ENCODE assay signal across 11 mouse cellular contexts in genomic region chr1:91564004-91564403, GRCm38 (mm10). TPM values are rescaled to one million over a fixed set of nuclear protein-coding genes. Genes with fewer than 3 reads are reported as not detected.
DNase-seq lines count a peak whose midpoint lies in the region; ATAC-seq and TF ChIP-seq lines count a peak whose summit lies in the region.
"Had no signal": no experiment of that assay in that cellular context is flagged by ENCODE, and none has a peak within 500 bp of the region (broad histone marks: within the 10 kb centered on the region; RNA-seq: fewer than 3 reads in every experiment).

No protein-coding gene starts in this region.

- H3K27me3 ChIP-seq in forebrain, postnatal 0 days (ENCODE audit: insufficient read depth, low read length): no peaks in the 10 kb centered on the region
- H3K27me3 ChIP-seq in forebrain, embryonic 16.5 days (replicated peaks; ENCODE audit: control insufficient read depth, insufficient read depth, low read length): no peaks in the 10 kb centered on the region
- no peaks in the 10 kb centered on the region for H3K27me3 ChIP-seq in midbrain, postnatal 0 days (ENCODE audit: insufficient read depth, low read length)
- H3K27me3 ChIP-seq in midbrain, embryonic 15.5 days (replicated peaks): no peaks in the 10 kb centered on the region
- no peaks in the 10 kb centered on the region for H3K27me3 ChIP-seq in liver, adult 2 months (ENCODE audit: control insufficient read depth, insufficient read depth, low read length)
- H3K27me3 ChIP-seq: midbrain, embryonic 13.5 days had no signal

- intact Hi-C loops in left cerebral cortex, postnatal 14 days (cut with DNase I): no loop called here

- no peaks in the 10 kb centered on the region for H3K36me3 ChIP-seq in forebrain, postnatal 0 days (ENCODE audit: insufficient read depth)
- H3K36me3 ChIP-seq in forebrain, embryonic 16.5 days (ENCODE audit: control insufficient read depth, insufficient read depth): 0 out of 2 replicates have a peak, but pooled peaks cover 4% of the 10 kb centered on the region
- H3K36me3 ChIP-seq in midbrain, postnatal 0 days (ENCODE audit: insufficient read depth, low read length): no peaks in the 10 kb centered on the region; the same call in 1 of the 2 replicates
- H3K36me3 ChIP-seq in midbrain, embryonic 15.5 days (replicated peaks): no peaks in the 10 kb centered on the region
- no peaks in the 10 kb centered on the region for H3K36me3 ChIP-seq in liver, adult 2 months (ENCODE audit: control insufficient read depth, insufficient read depth, low read length)

- no peak for TF ChIP-seq POLR2A in liver, adult 2 months (IDR thresholded peaks at IDR 0.05; ENCODE audit: extremely low read depth, insufficient read depth, low read length)

- H3K79me2 ChIP-seq in liver, adult 2 months (ENCODE audit: control insufficient read depth, insufficient read depth, low read length): no peaks in the 10 kb centered on the region

- TF ChIP-seq CTCF in forebrain, postnatal 0 days (IDR thresholded peaks at IDR 0.05; ENCODE audit: low read depth): peak; percentile 35
- TF ChIP-seq CTCF in midbrain, postnatal 0 days (IDR thresholded peaks at IDR 0.05): peak; percentile 65
- TF ChIP-seq CTCF in liver, adult 2 months (IDR thresholded peaks at IDR 0.05; ENCODE audit: low read depth, low read length): peak; percentile 47

- H3K27ac ChIP-seq in forebrain, postnatal 0 days (ENCODE audit: low read depth, low read length): no peak overlapping the region
- no peak overlapping the region for H3K27ac ChIP-seq in forebrain, embryonic 16.5 days (ENCODE audit: low read length)
- H3K27ac ChIP-seq in midbrain, postnatal 0 days (ENCODE audit: low read depth, low read length): no peak overlapping the region
- H3K27ac ChIP-seq in midbrain, embryonic 15.5 days: no peak overlapping the region
- no peak overlapping the region for H3K27ac ChIP-seq in liver, adult 2 months (replicated peaks; ENCODE audit: insufficient read depth, low read depth, low read length)
- H3K27ac ChIP-seq: midbrain, embryonic 13.5 days had no signal

- WGBS in forebrain, postnatal 0 days: 68% methylated on average over 3 of the region's 3 CpGs
- 82% methylated on average over 3 of the region's 3 CpGs for WGBS in forebrain, embryonic 16.5 days
- WGBS in midbrain, postnatal 0 days: 70% methylated on average over 3 of the region's 3 CpGs
- WGBS in midbrain, embryonic 15.5 days: 82% methylated on average over 3 of the region's 3 CpGs
- WGBS in liver, adult 2 months: 58% methylated on average over 3 of the region's 3 CpGs

- H3K4me1 ChIP-seq in forebrain, postnatal 0 days (ENCODE audit: insufficient read depth): no peaks in the 10 kb centered on the region
- no peaks in the 10 kb centered on the region for H3K4me1 ChIP-seq in forebrain, embryonic 16.5 days (replicated peaks; ENCODE audit: control insufficient read depth, insufficient read depth, low read length)
- no peaks in the 10 kb centered on the region for H3K4me1 ChIP-seq in midbrain, postnatal 0 days (ENCODE audit: insufficient read depth, low read length)
- H3K4me1 ChIP-seq in midbrain, embryonic 15.5 days: no peaks in the 10 kb centered on the region
- no peaks in the 10 kb centered on the region for H3K4me1 ChIP-seq in liver, adult 2 months (ENCODE audit: control insufficient read depth, insufficient read depth, low read length)
- H3K4me1 ChIP-seq: midbrain, embryonic 13.5 days had no signal

- no peaks in the 10 kb centered on the region for H3K9me3 ChIP-seq in forebrain, postnatal 0 days (ENCODE audit: low read length)
- H3K9me3 ChIP-seq in forebrain, embryonic 16.5 days (ENCODE audit: control insufficient read depth, low read length): no peaks in the 10 kb centered on the region
- H3K9me3 ChIP-seq in midbrain, postnatal 0 days (ENCODE audit: low read length): no peaks in the 10 kb centered on the region
- no peaks in the 10 kb centered on the region for H3K9me3 ChIP-seq in midbrain, embryonic 15.5 days
- H3K9me3 ChIP-seq: midbrain, embryonic 13.5 days had no signal

- no peak overlapping the region for H3K9ac ChIP-seq in forebrain, postnatal 0 days
- H3K9ac ChIP-seq in forebrain, embryonic 16.5 days (replicated peaks; ENCODE audit: low read depth, low read length): no peak overlapping the region
- H3K9ac ChIP-seq in midbrain, postnatal 0 days (replicated peaks; ENCODE audit: low read length, poor library complexity, severe bottlenecking): no peak overlapping the region
- no peak overlapping the region for H3K9ac ChIP-seq in midbrain, embryonic 15.5 days
- no peak overlapping the region for H3K9ac ChIP-seq in liver, adult 2 months (ENCODE audit: low read depth, low read length)
- H3K9ac ChIP-seq: midbrain, embryonic 13.5 days had no signal

- no peak for ATAC-seq in forebrain, postnatal 0 days
- ATAC-seq in forebrain, embryonic 16.5 days: no peak
- no peak for ATAC-seq in midbrain, postnatal 0 days (ENCODE audit: low FRiP score)
- no peak for ATAC-seq in midbrain, embryonic 15.5 days (replicated peaks)
- ATAC-seq in activated CD4-positive, CD25-positive, alpha-beta regulatory T cell, adult 4 months: no peak
- ATAC-seq: midbrain, embryonic 13.5 days had no signal

- DNase-seq in forebrain, postnatal 0 days: no peak
- no peak for DNase-seq in midbrain, postnatal 0 days (ENCODE audit: low spot score)
- peak; percentile 5 for DNase-seq in liver, adult 2 months (ENCODE audit: extremely low read depth, low read depth, low spot score)
- no peak for DNase-seq in frontal cortex, postnatal 25 days (ENCODE audit: low spot score in 2 of 2)
- no peak for DNase-seq in left cerebral cortex, postnatal 14 days (ENCODE audit: low spot score in 2 of 2)
- DNase-seq: cerebellum, adult 8-10 months; gastrocnemius, postnatal 36 days had no signal

- H3K4me3 ChIP-seq in forebrain, postnatal 0 days (ENCODE audit: low read depth, low read length): no peak overlapping the region
- H3K4me3 ChIP-seq in forebrain, embryonic 16.5 days (replicated peaks; ENCODE audit: low read length): no peak overlapping the region
- no peak overlapping the region for H3K4me3 ChIP-seq in midbrain, postnatal 0 days (ENCODE audit: low read depth, low read length)
- no peak overlapping the region for H3K4me3 ChIP-seq in midbrain, embryonic 15.5 days
- no peak overlapping the region for H3K4me3 ChIP-seq in liver, adult 2 months (ENCODE audit: insufficient read depth, low read depth, low read length)
- H3K4me3 ChIP-seq: midbrain, embryonic 13.5 days had no signal

- H3K4me2 ChIP-seq in forebrain, postnatal 0 days (ENCODE audit: low read depth): no peak overlapping the region
- H3K4me2 ChIP-seq in forebrain, embryonic 16.5 days (ENCODE audit: low read length): no peak overlapping the region
- H3K4me2 ChIP-seq in midbrain, postnatal 0 days (ENCODE audit: low read depth, low read length, poor library complexity, severe bottlenecking): no peak overlapping the region
- no peak overlapping the region for H3K4me2 ChIP-seq in midbrain, embryonic 15.5 days
- H3K4me2 ChIP-seq: midbrain, embryonic 13.5 days had no signal

RNA-seq across cellular contexts. Expression of gene Asb1, which starts 23.7 kb away (rescaled TPM):
- total RNA-seq in forebrain, postnatal 0 days (2014; rRNA removed): 27.8 and 31.1 TPM in 2 replicates
- polyA plus RNA-seq in forebrain, postnatal 0 days (2015; fragmentation: Nextera tagmentation; extraction: Ambion mirVana): 5.9 and 8.3 TPM in 2 replicates
- polyA plus RNA-seq in forebrain, embryonic 16.5 days (2015; fragmentation: Nextera tagmentation; extraction: Ambion mirVana): 13.7 and 14.1 TPM in 2 replicates
- total RNA-seq in midbrain, postnatal 0 days (2014; rRNA removed): 29.3 and 32.1 TPM in 2 replicates
- polyA plus RNA-seq in midbrain, postnatal 0 days (2015; fragmentation: Nextera tagmentation; extraction: Ambion mirVana): 8.6 and 8.8 TPM in 2 replicates
- 11.8 and 12.5 TPM in 2 replicates for polyA plus RNA-seq in midbrain, embryonic 15.5 days (2015; fragmentation: Nextera tagmentation; extraction: Ambion mirVana)
- total RNA-seq in liver, adult 2 months (2014; rRNA removed): 3.5 and 4.4 TPM in 2 replicates
- 3.5 and 4.6 TPM in 2 replicates for polyA plus RNA-seq in liver, adult 2 months (2012; rRNA removed)
- 10 to 100 TPM; 43.8 to 45.9 TPM for total RNA-seq in left cerebral cortex, postnatal 14 days (2021)
- 1 to 10 TPM; 2.3 to 2.8 TPM for polyA plus RNA-seq in activated CD4-positive, CD25-positive, alpha-beta regulatory T cell, adult 4 months (2017; shearing (Covaris generic))
